Mouse (Mus musculus) CH12.LX (cell line): Measurements from ENCODE around the gene Ndufa13.

Source experiments
- CTCF ChIP-seq, 2 experiments: IDR thresholded peaks in 1 of 2; conservative IDR thresholded peaks in 1 of 2; 2 replicates each; pipeline ENCODE4 v1.5.1; 2011 to 2012; ENCODE audit warnings: low read depth in 2 of 2, low read length in 2 of 2, improper control_type of control experiment in 1 of 2, inconsistent platforms in 1 of 2, mild to moderate bottlenecking in 1 of 2, moderate library complexity in 1 of 2
- EP300 ChIP-seq: IDR thresholded peaks from 2 replicates; pipeline ENCODE4 v1.6.1; 2011; ENCODE audit warnings: low read length, improper control_type of control experiment
- MAFK ChIP-seq: IDR thresholded peaks from 2 replicates; pipeline ENCODE4 v1.6.1; 2011; ENCODE audit warnings: low read length, improper control_type of control experiment; ENCODE audit not compliant: insufficient replicate concordance
- MAX ChIP-seq: IDR thresholded peaks from 2 replicates; pipeline ENCODE4 v1.6.1; 2011; ENCODE audit warnings: low read length, improper control_type of control experiment
- MAZ ChIP-seq: IDR thresholded peaks from 2 replicates; pipeline ENCODE4 v1.6.1; 2012; ENCODE audit warnings: low read depth, mild to moderate bottlenecking, inconsistent platforms, low read length, improper control_type of control experiment, moderate library complexity
- MYC ChIP-seq: IDR thresholded peaks from 2 replicates; pipeline ENCODE4 v1.6.1; 2011; ENCODE audit warnings: low read depth, mild to moderate bottlenecking, improper control_type of control experiment, low read length
- NRF1 ChIP-seq: IDR thresholded peaks from 2 replicates; pipeline ENCODE4 v1.6.1; 2014; ENCODE audit warnings: low read depth, mild to moderate bottlenecking, inconsistent platforms, low read length, improper control_type of control experiment, moderate library complexity
- POLR2A ChIP-seq: IDR thresholded peaks from 2 replicates; pipeline ENCODE4 v1.6.1; 2011; ENCODE audit warnings: low read depth, mild to moderate bottlenecking, improper control_type of control experiment, low read length
- USF1 ChIP-seq: IDR thresholded peaks from 2 replicates; pipeline ENCODE4 v1.6.1; 2014; ENCODE audit warnings: low read depth, mild to moderate bottlenecking, inconsistent platforms, low read length, improper control_type of control experiment
- ZMIZ1 ChIP-seq: IDR thresholded peaks from 2 replicates; pipeline ENCODE4 v1.6.1; 2012; ENCODE audit warnings: low read depth, mild to moderate bottlenecking, inconsistent platforms, low read length, improper control_type of control experiment

DNA sequence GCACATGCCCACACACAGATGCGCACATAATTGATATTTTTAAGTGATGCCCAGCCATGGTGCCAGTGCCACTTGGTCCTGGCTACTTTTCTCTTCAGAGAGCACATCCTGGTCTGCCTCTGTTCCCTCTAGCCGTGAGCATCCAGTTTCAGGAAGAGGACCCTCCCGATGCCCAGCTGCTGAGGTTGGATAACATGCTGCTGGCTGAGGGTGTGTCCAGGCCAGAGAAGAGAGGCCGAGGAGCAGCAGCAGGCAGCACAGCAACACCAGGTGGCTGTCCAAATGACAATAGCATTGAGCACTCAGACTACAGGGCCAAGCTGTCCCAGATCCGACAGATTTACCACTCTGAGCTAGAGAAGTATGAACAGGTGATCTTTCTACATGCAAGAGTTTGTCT is 38.2 kb downstream of the Ndufa13 start:
- TF ChIP-seq CTCF (conservative IDR thresholded peaks at IDR 0.05 in 1 of 2, IDR thresholded peaks at IDR 0.05 in 1 of 2; ENCODE audit: low read depth in 2 of 2, low read length in 2 of 2) (no peak), EP300 (no peak), USF1 (no peak), MAX (no peak), ZMIZ1 (no peak), MAFK (no peak), POLR2A (no peak), MAZ (no peak), NRF1 (no peak), MYC (no peak)
